Mouse (Mus musculus): ENCODE data around the gene Naa15. TPM values are rescaled to one million over a fixed set of nuclear protein-coding genes. Genes with fewer than 3 reads are reported as not detected.
A peak's percentile ranks its signal among the peaks of the same experiment; 100 is the strongest.

Gene Naa15
- polyA plus RNA-seq, 1 experiment from 2014 or later = 63.7 TPM

DNA sequence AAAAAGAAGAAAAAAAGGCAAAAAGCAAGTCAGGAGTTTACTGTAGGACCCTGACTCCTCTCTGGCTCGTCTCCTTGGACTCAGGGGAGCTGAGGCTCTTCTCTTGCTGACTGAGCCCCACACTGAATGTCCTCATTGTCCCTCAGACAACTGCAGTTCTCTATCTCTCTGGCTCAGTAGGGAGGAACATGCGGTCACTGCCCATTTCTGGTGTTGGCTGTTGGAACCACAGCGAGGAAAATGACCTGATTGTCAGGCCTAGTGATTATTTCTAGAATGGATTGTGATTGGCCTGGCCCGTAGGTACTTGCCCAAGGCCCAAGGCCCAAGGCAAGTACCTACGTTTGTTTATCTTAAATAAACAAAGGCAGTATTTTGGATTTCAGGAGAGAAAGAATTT lies 83.7 kb downstream of the Naa15 start:
- no peaks in the 10 kb centered on the region for H3K4me1 ChIP-seq (replicated peaks)
- H3K4me3 ChIP-seq (replicated peaks) = no peak overlapping the region
- no peaks in the 10 kb centered on the region for H3K27me3 ChIP-seq
- no peak overlapping the region for H3K4me2 ChIP-seq (replicated peaks)
- peaks cover 13% of the 10 kb centered on the region for H3K36me3 ChIP-seq
- no peak overlapping the region for H3K9ac ChIP-seq (replicated peaks)
- no peaks in the 10 kb centered on the region for H3K9me3 ChIP-seq
- no peak overlapping the region for H3K27ac ChIP-seq
- 87% methylated on average over 5 of the region's 5 CpGs for WGBS
- no peak for ATAC-seq

- H3K9me3 ChIP-seq = no peaks in the 10 kb centered on the region
- ATAC-seq = no peak
- H3K4me1 ChIP-seq (replicated peaks) = peaks cover 7% of the 10 kb centered on the region; the same call in 1 of the 2 replicates
- H3K4me2 ChIP-seq (replicated peaks) = no peak overlapping the region
- H3K9ac ChIP-seq (replicated peaks) = no peak overlapping the region
- WGBS = 96% methylated on average over 4 of the region's 4 CpGs
- H3K4me3 ChIP-seq (replicated peaks) = no peak overlapping the region
- peaks cover 7% of the 10 kb centered on the region; the same call in 1 of the 2 replicates for H3K36me3 ChIP-seq
- H3K27me3 ChIP-seq = no peaks in the 10 kb centered on the region
- no peak overlapping the region for H3K27ac ChIP-seq
These were observed 84.9 kb downstream of the Naa15 start for GRCm38 (mm10) chr3:51499876-51500275.

DNA sequence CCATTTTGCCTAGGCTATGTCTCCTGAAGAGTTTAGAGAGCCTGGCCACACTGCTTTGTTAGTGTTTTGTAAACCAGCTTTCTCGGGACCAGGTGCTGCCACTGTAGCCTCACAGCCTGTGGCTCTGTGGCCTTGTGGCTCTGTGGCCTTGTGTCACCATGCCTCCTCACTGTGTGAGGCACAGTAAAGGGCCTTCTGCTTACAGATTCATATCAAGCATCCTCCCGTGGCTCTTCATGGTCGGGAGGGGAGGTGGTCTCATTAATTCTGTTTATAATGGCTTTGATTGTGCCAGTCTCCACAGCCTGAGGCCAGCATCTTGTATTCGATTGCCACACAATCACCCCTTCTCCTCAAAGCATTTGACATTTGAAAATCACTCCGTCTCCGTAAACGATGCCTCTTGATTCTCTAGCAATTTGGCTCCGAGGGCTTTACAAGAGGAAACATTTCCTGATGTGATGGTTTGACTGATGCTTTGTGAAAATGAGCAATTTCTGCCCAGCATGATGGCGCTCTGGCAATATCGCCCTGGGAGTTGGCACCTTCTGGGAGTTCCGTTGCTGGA lies 89.5 kb downstream of the Naa15 start:
- Histone ChIP-seq H3K27me3 (no peaks in the 10 kb centered on the region), H3K4me2 (replicated peaks) (no peak overlapping the region), H3K36me3 (no peaks in the 10 kb centered on the region), H3K4me3 (replicated peaks) (no peak overlapping the region), H3K9ac (replicated peaks) (no peak overlapping the region), H3K9me3 (no peaks in the 10 kb centered on the region), H3K4me1 (replicated peaks) (peaks cover 7% of the 10 kb centered on the region; the same call in 1 of the 2 replicates), H3K27ac (no peak overlapping the region)
- ATAC-seq = peak; percentile 40; the same call in 1 of the 2 replicates
- WGBS = 56% methylated on average over 11 of the region's 11 CpGs

DNA sequence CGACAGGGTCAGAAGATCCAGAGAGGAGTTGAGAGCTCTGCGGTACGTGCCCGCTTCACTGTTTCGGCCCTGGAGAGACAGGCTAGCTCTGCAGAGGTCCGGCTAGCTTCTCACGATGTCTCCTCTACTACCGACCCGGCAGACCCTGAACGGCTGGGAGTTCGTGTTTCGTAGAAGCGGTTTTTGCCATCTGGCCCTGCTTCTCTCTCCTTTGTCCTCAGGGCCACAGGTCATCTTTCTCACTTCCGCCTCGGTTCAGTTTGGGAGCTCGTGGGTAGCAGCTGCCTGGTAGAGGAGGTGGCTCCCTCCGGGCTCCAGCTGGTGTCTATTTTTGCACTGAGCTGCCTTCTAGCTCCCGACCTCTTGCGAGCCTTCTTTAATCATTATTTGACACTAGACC lies 90.5 kb downstream of the Naa15 start:
- Histone ChIP-seq H3K4me2 (replicated peaks) (no peak overlapping the region), H3K9me3 (no peaks in the 10 kb centered on the region)
- no peak for ATAC-seq

DNA sequence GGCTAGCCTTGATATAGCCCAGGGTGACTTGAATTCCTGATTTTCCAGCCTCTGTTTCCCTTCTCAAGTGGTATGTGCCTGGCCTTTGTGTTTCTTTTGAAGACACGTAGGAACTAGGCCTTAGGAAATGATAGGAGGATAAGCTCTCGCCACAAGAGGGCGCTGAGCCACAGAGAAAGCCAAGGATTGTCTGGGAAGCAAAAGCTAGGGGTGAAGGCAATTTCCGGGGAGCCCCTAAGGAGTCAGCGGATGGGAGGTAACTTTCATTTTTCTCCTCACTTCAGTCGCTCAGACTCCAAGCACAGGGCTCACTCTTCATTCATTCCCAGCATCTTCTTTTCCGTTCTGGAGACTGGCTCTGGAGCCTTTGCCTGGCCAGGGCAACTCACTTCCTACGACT lies 96.0 kb downstream of the Naa15 start:
- Histone ChIP-seq H3K9ac (replicated peaks) (no peak overlapping the region), H3K36me3 (no peaks in the 10 kb centered on the region), H3K9me3 (no peaks in the 10 kb centered on the region), H3K4me3 (replicated peaks) (no peak overlapping the region), H3K27ac (no peak overlapping the region), H3K27me3 (no peaks in the 10 kb centered on the region), H3K4me1 (replicated peaks) (no peaks in the 10 kb centered on the region), H3K4me2 (replicated peaks) (no peak overlapping the region)
- 0 out of 2 replicates have a peak, but pooled peaks have one; percentile 30 for ATAC-seq
- WGBS = 29% methylated on average over 8 of the region's 8 CpGs

More for the DNA sequence above, 90.5 kb downstream of the Naa15 start:
- 60% methylated on average over 19 of the region's 19 CpGs for WGBS
- Histone ChIP-seq H3K27ac (no peak overlapping the region), H3K36me3 (no peaks in the 10 kb centered on the region), H3K27me3 (no peaks in the 10 kb centered on the region), H3K4me1 (replicated peaks) (peaks cover 7% of the 10 kb centered on the region; the same call in 1 of the 2 replicates), H3K4me3 (replicated peaks) (no peak overlapping the region), H3K9ac (replicated peaks) (no peak overlapping the region)

- Histone ChIP-seq H3K4me2 (replicated peaks) (no peak overlapping the region), H3K9ac (replicated peaks) (no peak overlapping the region), H3K36me3 (peaks cover 3% of the 10 kb centered on the region; the same call in 1 of the 2 replicates), H3K9me3 (no peaks in the 10 kb centered on the region), H3K27ac (no peak overlapping the region), H3K27me3 (no peaks in the 10 kb centered on the region), H3K4me1 (replicated peaks) (no peaks in the 10 kb centered on the region), H3K4me3 (replicated peaks) (no peak overlapping the region)
- ATAC-seq = no peak
- 99% methylated on average over 5 of the region's 5 CpGs for WGBS
These were observed 97.0 kb downstream of the Naa15 start for GRCm38 (mm10) chr3:51511983-51512382.

- no peak overlapping the region for H3K4me2 ChIP-seq (replicated peaks)
- no peak overlapping the region for H3K27ac ChIP-seq
- H3K36me3 ChIP-seq = peaks cover 42% of the 10 kb centered on the region
- no peaks in the 10 kb centered on the region for H3K27me3 ChIP-seq
- no peak overlapping the region for H3K4me3 ChIP-seq (replicated peaks)
- no peaks in the 10 kb centered on the region for H3K4me1 ChIP-seq (replicated peaks)
- 80% methylated on average over 4 of the region's 4 CpGs for WGBS
- ATAC-seq = no peak
- no peaks in the 10 kb centered on the region for H3K9me3 ChIP-seq
- no peak overlapping the region for H3K9ac ChIP-seq (replicated peaks)
These were observed 102.5 kb downstream of the Naa15 start for GRCm38 (mm10) chr3:51517467-51517866.

DNA sequence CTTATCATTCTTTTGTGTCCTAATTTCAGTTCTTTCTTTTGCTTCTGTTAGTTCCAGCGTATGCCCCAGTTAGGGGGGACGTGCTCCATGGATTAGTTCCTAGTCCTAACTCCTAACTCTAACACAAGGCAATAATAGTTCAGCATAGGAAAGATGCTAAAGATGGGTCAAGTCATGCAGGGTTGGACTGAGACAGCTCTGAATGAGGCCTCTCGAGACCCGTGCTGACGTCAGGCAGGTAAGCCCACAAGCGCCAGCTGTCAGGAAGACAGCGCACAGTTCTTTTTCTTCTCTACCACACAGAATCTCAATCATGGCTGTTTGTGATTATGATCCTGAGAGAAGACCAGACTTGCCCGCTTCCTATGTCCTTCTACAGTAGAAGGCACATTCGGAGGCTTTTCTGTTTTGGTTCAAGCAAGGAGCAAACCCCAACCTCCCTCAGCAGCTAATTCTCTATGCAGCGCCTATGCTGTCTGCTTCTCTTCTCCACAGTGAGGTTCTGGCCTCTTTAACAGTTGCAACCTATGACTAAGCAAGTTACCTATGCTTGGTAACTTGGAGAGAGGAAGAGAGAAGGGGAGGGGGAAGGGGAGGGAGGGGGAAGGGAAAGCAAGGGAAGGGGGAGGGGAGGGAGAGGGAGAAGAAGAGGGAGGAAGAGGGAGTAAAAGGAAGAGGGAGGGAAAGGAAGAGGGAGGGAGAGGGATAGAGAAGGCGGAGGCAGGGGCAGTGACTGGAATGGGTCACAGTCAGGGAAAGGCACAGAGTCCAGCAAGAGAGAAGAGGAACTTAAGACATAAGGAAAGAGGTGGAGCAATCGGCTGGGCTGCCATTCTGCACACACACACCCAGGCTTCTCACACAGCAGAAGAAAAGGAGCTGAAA lies 103.2 kb downstream of the Naa15 start:
- ATAC-seq = no peak
- no peaks in the 10 kb centered on the region for H3K9me3 ChIP-seq
- H3K27ac ChIP-seq = no peak overlapping the region
- H3K9ac ChIP-seq (replicated peaks) = no peak overlapping the region
- H3K4me2 ChIP-seq (replicated peaks) = no peak overlapping the region
- no peaks in the 10 kb centered on the region for H3K4me1 ChIP-seq (replicated peaks)
- H3K36me3 ChIP-seq = peaks cover 48% of the 10 kb centered on the region
- H3K27me3 ChIP-seq = no peaks in the 10 kb centered on the region
- 74% methylated on average over 12 of the region's 12 CpGs for WGBS
- no peak overlapping the region for H3K4me3 ChIP-seq (replicated peaks)

DNA sequence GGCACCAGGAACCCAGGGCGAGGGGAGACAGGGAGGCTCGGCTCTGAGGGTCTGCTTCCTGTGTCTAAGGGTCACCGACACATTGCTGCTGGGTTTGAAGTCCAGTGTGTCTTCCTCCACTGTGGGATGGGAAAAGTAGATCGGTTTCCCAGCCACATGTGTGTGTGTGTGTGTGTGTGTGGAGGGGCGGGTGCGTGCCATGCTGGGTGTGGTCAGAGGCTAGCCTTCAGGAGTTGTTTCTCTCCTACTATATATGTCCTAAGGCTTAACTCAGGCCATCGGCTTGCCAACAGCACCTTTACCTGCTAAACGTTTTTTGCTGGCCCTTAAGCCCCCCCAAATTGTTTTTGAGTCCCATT lies 103.8 kb downstream of the Naa15 start:
- ATAC-seq = no peak
- Histone ChIP-seq H3K9ac (replicated peaks) (no peak overlapping the region), H3K27ac (no peak overlapping the region), H3K4me3 (replicated peaks) (no peak overlapping the region), H3K4me2 (replicated peaks) (no peak overlapping the region), H3K4me1 (replicated peaks) (no peaks in the 10 kb centered on the region), H3K27me3 (no peaks in the 10 kb centered on the region), H3K36me3 (peaks cover 55% of the 10 kb centered on the region), H3K9me3 (no peaks in the 10 kb centered on the region)
- WGBS = 75% methylated on average over 8 of the region's 8 CpGs

DNA sequence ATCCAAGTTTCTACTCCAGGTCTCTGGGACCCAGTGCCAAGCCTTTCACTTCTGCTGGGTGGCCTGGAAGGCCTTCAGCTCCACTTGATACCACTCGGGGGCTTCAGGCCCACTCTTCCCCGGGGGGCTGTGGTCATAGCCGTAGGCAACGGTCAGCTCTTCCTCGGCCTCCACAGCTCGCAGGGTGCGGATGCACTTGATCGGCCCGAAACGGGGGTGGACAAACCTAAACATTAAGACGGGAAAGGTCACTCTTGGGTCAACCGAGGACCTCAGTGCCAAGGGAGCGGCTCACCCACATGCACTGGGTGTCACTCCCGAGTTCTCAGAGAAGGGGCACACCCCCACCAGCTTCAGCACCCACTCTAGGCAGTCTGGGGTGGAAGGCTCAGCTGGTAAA lies 106.3 kb downstream of the Naa15 start:
- Histone ChIP-seq H3K27ac (no peak overlapping the region), H3K36me3 (peaks cover 76% of the 10 kb centered on the region), H3K27me3 (no peaks in the 10 kb centered on the region), H3K9ac (replicated peaks) (no peak overlapping the region), H3K4me2 (replicated peaks) (no peak overlapping the region), H3K4me3 (replicated peaks) (no peak overlapping the region), H3K4me1 (replicated peaks) (no peaks in the 10 kb centered on the region), H3K9me3 (no peaks in the 10 kb centered on the region)
- ATAC-seq = no peak
- 95% methylated on average over 14 of the region's 14 CpGs for WGBS

GRCm38 (mm10) chr3:51525186-51525785 lies 110.3 kb downstream of the Naa15 start:
- H3K36me3 ChIP-seq = peaks cover 96% of the 10 kb centered on the region
- no peak overlapping the region for H3K9ac ChIP-seq (replicated peaks)
- no peaks in the 10 kb centered on the region for H3K9me3 ChIP-seq
- H3K27me3 ChIP-seq = no peaks in the 10 kb centered on the region
- no peak for ATAC-seq
- WGBS = 89% methylated on average over 16 of the region's 16 CpGs
- H3K4me2 ChIP-seq (replicated peaks) = no peak overlapping the region
- no peaks in the 10 kb centered on the region for H3K4me1 ChIP-seq (replicated peaks)
- H3K27ac ChIP-seq = no peak overlapping the region
- no peak overlapping the region for H3K4me3 ChIP-seq (replicated peaks)
